Mouse (Mus musculus): ENCODE data around the gene Tnrc6c. TPM values are rescaled to one million over a fixed set of nuclear protein-coding genes. Genes with fewer than 3 reads are reported as not detected.
A peak's percentile ranks its signal among the peaks of the same experiment; 100 is the strongest.
"Not testable (repeated sequence)": the region's sequence is repeated elsewhere in the genome, so short reads cannot be mapped to it uniquely, and the experiment has no call there.

Tnrc6c gene
- total RNA-seq, 2 experiments from 2014 or later = 89.8 to 90.7 TPM

DNA sequence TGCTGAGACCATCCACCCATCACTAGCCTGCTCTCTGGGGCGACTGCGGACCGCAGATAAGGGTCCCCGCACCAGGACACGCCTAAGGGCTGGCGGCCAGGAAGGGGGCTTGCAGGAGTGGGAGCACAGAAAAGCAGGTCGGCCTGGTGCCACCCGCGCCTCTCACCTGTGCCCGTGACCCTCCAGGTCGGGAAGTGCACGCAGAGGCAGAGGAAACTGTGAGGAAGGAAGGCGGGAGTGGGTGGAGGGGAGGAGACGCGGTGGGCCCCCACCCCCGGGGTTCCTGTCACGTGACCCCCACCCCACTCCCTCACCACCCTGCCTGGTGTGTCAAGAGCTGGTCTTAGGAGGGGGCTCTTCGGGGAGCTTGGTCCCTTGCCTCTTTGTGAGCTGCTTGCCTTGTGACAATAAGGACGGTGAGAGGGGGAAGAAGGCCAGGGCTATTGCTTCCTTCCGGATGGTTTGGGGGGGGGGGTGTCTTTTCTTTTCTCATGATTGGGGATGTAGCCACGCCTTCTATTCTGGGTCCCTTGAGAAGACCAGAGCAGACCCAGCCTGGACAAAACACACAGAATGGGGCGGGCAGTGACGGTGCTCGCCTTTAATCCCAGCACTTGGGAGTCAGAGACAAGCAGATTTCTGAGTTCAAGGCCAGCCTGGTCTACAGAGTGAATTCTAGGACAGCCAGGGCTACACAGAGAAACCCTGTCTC is 128.1 kb downstream of the Tnrc6c start, which contains the start of the genes Tmc8 and Tmc6:
Gene Tmc8, plus strand, starts transcription at position 84 of the 712 bp plus-strand sequence.
Gene Tmc6, minus strand, starts transcription at position 206 of the 712 bp plus-strand sequence.
- intact Hi-C loops (cut with DNase I) = no loop called here
- DNase-seq = no peak

- intact Hi-C loops (cut with DNase I) = no loop called here
- DNase-seq = no peak
These were observed 128.6 kb downstream of the Tnrc6c start for GRCm38 (mm10) chr11:117782705-117783034.

- intact Hi-C loops (cut with DNase I) = no loop called here
These were observed 129.0 kb downstream of the Tnrc6c start for GRCm38 (mm10) chr11:117783089-117783488.

DNA sequence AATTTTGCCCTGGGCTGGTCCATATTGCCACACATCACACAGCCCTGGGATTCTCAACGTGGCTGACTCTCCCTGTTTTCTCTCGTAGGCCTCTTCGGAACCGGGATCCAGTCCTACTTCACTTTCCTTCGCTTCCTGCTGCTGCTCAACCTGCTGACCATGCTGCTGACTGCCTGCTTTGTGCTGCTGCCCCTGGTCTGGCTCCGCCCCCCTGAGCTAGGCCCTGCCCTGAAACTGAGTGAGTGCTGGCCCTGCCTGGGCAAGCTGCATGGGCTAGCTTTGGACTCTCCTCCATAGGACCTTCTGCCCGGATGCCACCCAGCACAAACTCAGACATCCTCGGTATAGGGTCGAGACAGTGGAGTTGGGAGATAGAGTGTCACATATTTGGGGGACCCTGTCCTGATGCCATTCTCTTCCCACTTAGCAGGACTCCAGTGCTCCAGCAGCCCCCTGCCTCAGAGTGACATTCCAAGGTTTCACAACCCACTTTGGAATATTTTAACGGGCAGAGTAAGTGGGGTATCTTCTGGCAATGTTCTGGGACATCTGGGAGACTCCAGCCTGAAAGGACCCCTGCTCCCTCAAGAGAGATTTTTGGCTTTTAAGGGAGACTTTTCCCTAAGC is 129.7 kb downstream of the Tnrc6c start:
- intact Hi-C loops (cut with DNase I) = no loop called here
- DNase-seq = no peak

More at GRCm38 (mm10) chr11:117783089-117783488, 129.0 kb downstream of the Tnrc6c start:
- DNase-seq = peak; percentile 77

DNA sequence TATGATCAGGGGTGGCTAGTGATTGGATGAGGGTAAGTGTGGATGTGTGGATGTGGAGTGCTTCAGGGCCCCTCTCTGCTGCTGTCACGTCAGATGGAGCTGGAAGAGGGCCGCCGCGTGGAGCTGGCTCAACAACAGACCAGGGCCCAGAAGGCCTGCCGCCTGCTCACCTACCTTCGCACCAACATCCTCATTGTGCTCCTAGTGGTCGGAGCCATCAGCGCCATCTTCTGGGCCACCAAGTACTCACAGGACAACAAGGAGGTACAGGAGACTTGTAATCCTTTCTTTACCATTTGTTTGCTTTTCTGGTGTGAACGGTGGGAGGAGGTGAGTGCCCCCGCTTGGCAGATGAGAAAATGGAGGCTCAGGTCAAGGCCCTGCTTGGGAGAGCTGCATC is 132.2 kb downstream of the Tnrc6c start:
- DNase-seq = peak; percentile 76
- intact Hi-C loops (cut with DNase I) = no loop called here

DNA sequence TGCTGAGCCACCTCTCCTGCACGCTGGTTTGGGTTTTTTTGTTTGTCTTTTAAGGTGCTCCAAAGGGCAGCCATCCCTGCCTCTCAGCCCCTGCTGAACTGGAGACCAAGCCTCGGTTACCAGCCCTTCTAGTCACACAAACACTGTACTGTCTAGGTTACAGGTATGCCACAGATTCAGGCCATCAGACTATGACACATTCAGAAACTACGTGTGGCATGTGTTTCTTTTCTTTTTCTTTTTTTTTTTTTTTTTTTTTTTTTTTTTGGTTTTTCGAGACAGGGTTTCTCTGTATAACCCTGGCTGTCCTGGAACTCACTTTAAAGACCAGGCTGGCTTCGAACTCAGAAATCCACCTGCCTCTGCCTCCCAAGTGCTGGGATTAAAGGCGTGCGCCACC is 134.4 kb downstream of the Tnrc6c start:
- DNase-seq; intact Hi-C loops (cut with DNase I): not testable (repeated sequence)

DNA sequence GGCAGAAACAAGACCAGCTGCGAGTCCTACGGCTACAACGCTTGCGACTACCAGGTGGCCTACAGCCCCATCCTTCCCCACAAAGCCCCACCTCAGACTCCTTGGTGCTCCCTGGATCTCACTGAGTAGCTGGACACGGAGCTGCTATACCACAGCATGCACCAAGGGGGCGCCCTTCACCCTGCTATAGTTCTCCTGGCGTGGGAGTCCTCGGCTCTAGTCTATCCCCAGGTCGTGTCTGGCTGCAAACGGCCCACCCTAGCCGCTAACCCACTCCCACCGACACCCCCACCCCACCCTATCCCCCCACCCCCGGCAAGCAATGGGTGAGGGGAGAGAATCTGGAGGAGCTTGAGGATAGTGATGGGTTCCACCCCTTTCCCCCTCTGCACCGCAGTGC is 136.2 kb downstream of the Tnrc6c start:
- DNase-seq = peak; percentile 58
- intact Hi-C loops (cut with DNase I) = no loop called here

- intact Hi-C loops (cut with DNase I) = no loop called here
- no peak for DNase-seq
These were observed 136.8 kb downstream of the Tnrc6c start for GRCm38 (mm10) chr11:117790703-117791440.

- DNase-seq = no peak
- intact Hi-C loops (cut with DNase I) = no loop called here
These were observed 137.3 kb downstream of the Tnrc6c start for GRCm38 (mm10) chr11:117791441-117791761.

- intact Hi-C loops (cut with DNase I) = no loop called here
- DNase-seq = no peak
These were observed 138.3 kb downstream of the Tnrc6c start for GRCm38 (mm10) chr11:117792281-117792888.

- intact Hi-C loops (cut with DNase I) = no loop called here
- no peak for DNase-seq
These were observed 140.0 kb downstream of the Tnrc6c start for GRCm38 (mm10) chr11:117794035-117794551.

- no peak for DNase-seq
These were observed 142.9 kb downstream of the Tnrc6c start for GRCm38 (mm10) chr11:117796954-117797353.

GRCm38 (mm10) chr11:117797511-117798159 is 143.5 kb downstream of the Tnrc6c start, which contains the start of gene 6030468B19Rik:
6030468B19Rik (plus strand) TSS chr11:117797660.
- intact Hi-C loops (cut with DNase I) = no loop called here
- DNase-seq = no peak

More at GRCm38 (mm10) chr11:117796954-117797353, 142.9 kb downstream of the Tnrc6c start:
- intact Hi-C loops (cut with DNase I) = no loop called here

GRCm38 (mm10) chr11:117798160-117798541 is 144.1 kb downstream of the Tnrc6c start:
- DNase-seq = no peak
- intact Hi-C loops (cut with DNase I) = no loop called here

GRCm38 (mm10) chr11:117799174-117799573 is 145.1 kb downstream of the Tnrc6c start:
- DNase-seq = no peak
- intact Hi-C loops (cut with DNase I) = no loop called here

- DNase-seq = no peak
These were observed 145.9 kb downstream of the Tnrc6c start for GRCm38 (mm10) chr11:117800038-117800437.

GRCm38 (mm10) chr11:117801650-117802049 is 147.6 kb downstream of the Tnrc6c start:
- intact Hi-C loops (cut with DNase I) = no loop called here
- no peak for DNase-seq

More at GRCm38 (mm10) chr11:117800038-117800437, 145.9 kb downstream of the Tnrc6c start:
- intact Hi-C loops (cut with DNase I) = no loop called here

- intact Hi-C loops (cut with DNase I) = no loop called here
- no peak for DNase-seq
These were observed 149.1 kb downstream of the Tnrc6c start for GRCm38 (mm10) chr11:117803166-117803688.

- DNase-seq = no peak
- intact Hi-C loops (cut with DNase I) = no loop called here
These were observed 152.7 kb downstream of the Tnrc6c start for GRCm38 (mm10) chr11:117806781-117807180.

Measured in left cerebral cortex, postnatal 4 days (tissue).